Mouse (Mus musculus) fibroblast of lung, adult 2 months (primary cell): ENCODE results near the gene Zfp827.

Experiments used
- DNase-seq: peaks from one replicate; pipeline ENCODE4 v3.0.0-alpha.2; 2011; ENCODE audit warnings: low read depth

Gene Zfp827

DNA sequence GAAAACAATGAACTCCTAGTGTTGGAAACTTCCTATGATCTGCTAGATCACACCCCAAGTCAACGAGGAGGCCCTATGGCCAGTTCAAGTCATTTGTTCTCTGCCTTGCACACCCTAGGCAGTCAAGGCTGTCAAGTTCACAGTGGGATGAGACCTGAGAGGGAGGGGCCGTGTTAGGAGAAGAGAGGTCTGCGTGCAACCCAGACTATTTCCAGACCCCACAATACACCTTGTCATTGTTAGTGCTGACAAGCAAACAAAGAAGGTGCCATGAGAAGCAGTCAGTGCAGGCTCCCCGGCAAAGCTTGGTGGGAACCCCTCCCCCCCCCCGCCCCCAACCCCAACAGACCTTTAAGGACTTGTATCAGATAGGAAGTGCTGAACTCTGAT is 194.5 kb downstream of the Zfp827 start:
- DNase-seq, result no peak

DNA sequence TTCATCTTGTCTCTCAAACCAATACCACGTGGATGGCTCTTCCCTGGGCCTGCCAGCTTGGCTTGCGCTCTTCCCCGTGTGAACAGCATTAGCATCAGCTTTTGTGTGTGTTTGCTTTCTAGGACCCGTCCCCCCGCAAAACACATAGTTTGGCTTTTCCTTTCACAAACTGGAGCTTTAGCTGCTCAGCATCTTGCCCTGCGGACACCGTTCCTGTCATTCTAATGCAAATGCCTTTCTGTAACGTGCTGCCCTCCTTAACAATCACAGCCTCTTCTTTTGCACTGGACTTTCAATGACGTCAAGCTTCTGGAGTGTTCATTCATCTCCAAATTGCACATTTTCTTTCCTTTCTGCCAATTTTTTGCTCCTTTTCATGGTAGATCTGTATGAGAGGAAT is 196.1 kb downstream of the Zfp827 start:
- DNase-seq, result no peak

DNA sequence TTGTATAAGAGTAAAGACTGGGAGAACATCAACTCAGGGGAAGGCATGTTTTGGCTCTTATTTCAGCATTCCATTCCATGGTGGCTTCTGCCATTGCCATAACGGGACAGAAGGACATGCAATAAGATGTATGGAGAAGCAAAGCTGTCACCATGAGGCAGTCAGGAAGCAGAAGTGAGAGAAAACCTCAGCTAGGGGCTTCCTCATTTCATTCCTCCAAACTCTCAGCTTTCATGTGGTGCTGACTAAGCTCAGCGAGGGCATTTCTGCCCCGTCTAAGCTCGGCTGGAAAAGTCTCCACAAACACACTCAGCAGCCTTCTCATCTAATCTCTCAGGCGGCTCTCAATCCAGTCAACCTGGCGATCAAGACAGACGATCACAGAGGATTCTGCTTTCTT is 197.3 kb downstream of the Zfp827 start:
- no peak for DNase-seq

DNA sequence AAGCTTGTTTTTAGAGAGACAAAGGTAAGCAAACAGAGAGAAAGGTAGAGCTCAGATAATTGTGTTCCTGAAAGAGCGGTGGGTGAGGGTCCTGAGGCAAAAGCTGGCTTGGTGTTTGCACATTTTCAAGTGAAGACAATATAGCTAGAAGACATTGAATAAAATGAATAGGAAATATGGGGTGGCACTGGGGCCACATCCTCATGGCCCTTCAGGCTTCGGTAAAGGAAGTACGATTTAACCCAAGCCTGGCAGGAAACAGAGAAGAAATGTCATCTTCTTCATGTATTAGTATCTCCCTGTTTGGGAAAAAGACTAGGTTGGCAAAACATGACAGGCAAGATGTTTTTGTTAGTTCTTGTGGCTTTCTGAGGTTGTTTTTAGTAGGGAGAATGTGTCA is 197.8 kb downstream of the Zfp827 start:
- DNase-seq, result no peak

DNA sequence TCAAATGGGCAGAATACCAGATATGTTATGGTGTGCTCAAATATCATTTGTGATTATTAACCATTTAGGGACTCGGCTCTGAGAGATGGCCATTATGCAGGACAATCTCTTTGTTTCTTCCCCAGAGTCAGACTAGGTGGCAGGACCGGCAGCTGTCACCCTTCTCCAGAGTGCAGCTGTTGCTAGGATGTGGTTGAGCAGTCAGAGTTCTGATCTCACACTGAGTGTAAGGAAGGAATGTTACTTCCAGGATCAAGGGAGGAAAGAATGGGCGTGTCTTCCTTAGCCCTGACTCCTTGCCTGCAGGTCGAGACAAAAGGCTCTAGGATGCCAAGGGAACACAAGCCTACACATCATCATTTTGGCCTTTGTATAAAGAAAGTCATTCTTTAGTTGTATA is 199.0 kb downstream of the Zfp827 start:
- no peak for DNase-seq

DNA sequence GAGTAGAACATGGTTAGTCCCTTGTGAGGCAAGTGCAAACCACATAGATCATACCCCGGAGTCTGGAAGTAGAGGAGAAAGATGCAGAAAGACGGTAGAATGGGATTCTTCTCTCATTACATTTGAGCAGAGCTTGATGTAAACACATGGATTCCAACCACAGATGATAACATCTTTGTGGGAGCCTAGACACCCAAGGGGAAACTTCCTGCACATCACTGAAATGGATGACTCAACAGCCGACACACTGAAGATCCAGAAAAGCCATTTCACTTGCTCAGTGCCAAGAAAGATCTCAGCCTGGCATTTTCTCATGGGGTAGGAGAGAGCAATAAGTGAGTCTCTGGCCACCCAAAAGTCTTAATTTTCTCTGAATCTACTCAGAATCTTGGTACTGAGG is 199.7 kb downstream of the Zfp827 start:
- no peak for DNase-seq

DNA sequence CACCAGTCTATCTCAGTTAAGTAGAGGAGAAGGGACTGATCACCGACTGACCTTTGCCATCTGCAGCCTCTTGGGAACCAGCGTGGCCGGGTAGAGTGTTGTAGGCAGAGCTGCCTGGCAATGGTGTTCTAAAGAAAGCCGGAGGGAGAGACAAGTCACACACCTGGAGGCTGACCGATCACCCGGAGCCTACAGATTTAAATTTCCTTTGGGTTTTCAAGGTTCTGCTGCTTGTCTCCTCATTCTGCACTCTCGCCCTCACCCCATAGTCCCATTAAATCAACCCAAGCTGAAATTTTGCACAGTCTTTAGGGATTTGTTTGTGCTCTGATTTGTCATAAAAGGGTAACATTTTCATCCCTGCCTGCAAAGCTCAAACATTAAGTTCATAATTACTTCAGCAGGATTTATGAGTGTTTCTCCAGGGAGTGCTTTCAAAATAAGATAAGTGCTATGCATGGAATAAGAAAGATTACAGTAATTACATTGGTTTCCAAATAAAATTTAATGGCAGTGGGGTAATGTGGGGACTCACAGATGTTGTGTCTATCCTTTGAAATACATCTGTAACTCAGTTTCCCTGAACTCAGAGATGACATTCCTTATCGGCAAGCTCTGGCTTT is 201.1 kb downstream of the Zfp827 start:
- no peak for DNase-seq

DNA sequence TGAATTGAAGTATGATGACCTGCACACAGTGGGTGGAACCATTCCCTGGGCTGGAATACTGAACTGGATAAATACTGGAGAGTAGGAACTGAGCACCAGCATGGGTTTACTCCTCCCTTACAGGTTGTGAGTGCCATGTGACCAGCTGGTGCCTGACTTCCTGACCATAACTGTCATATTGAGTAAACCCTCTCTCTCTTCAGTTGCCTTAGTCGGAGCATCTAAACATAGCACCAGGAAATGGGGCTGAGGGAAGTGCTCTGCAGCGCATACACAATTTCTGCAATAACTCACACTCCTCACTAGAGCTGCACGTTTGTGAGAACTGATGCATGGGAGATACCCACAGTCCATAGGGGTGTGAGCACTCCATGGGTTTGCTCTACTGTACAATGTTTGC is 211.1 kb downstream of the Zfp827 start:
- no peak for DNase-seq

DNA sequence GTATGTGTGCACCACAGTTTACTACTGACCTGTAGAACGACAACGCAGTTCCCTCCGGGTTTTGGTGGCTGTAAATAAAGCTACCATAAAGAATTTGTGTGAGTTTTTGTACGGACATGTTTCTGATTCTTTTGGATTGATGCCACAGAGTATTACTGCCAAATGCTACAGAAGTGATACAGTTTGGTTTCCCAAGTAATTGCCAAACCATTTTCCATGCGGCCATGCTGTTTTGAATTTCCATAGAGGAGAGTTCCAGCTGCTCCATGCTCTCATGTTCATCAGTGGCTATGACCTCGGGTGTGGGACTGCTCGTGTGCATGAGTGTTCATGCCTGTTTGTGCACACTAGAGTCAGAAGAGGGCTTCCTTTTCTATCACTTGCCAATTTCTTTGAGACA is 211.8 kb downstream of the Zfp827 start:
- no peak for DNase-seq
